Mouse (Mus musculus) CH12.LX (cell line): ENCODE data around the gene Clcc1. TPM values are rescaled to one million over a fixed set of nuclear protein-coding genes. Genes with fewer than 3 reads are reported as not detected.

Experiments
- DNase-seq: peaks from one replicate; pipeline ENCODE4 v3.0.0-alpha.2; 2013; ENCODE audit errors: extremely low read depth
- H3K27ac ChIP-seq: 2 replicates; pipeline ENCODE4 v1.5.1; 2012; ENCODE audit warnings: low read depth, mild to moderate bottlenecking, control low read depth, moderate library complexity; ENCODE audit not compliant: insufficient read depth
- H3K27me3 ChIP-seq: replicated peaks from 2 replicates; pipeline ENCODE3; 2012; ENCODE audit warnings: inconsistent platforms
- H3K36me3 ChIP-seq, 2 experiments: replicated peaks in 1 of 2; 2 replicates each; pipeline versions ENCODE3 to v1.6.1; 2012; ENCODE audit warnings: inconsistent platforms in 1 of 2, low read length in 1 of 2, mild to moderate bottlenecking in 1 of 2, mixed read lengths in 1 of 2, moderate library complexity in 1 of 2; ENCODE audit not compliant: control insufficient read depth in 1 of 2, insufficient read depth in 1 of 2
- H3K4me1 ChIP-seq, 2 experiments: 2 replicates each; pipeline ENCODE4 v1.6.1; 2012; ENCODE audit warnings: inconsistent platforms in 1 of 2, moderate library complexity in 1 of 2; ENCODE audit not compliant: insufficient read depth in 2 of 2, control insufficient read depth in 1 of 2
- H3K4me2 ChIP-seq: 2 replicates; pipeline ENCODE4 v1.6.1; 2012; ENCODE audit warnings: low read depth, mild to moderate bottlenecking, control low read depth; ENCODE audit not compliant: poor library complexity, insufficient read depth, severe bottlenecking
- H3K4me3 ChIP-seq, 3 experiments: fragments of 150-350 bp in 1 of 3; sonication (generic) in 1 of 3; replicated peaks in 1 of 3; 2 replicates each; pipeline versions ENCODE3 to v1.5.1; 2011 to 2012; ENCODE audit warnings: low read depth in 2 of 3, low read length in 2 of 3, mild to moderate bottlenecking in 2 of 3, moderate library complexity in 2 of 3, control low read depth in 1 of 3, improper control_type of control experiment in 1 of 3, inconsistent platforms in 1 of 3, mixed read lengths in 1 of 3; ENCODE audit not compliant: poor library complexity in 1 of 3
- H3K79me2 ChIP-seq: replicated peaks from 2 replicates; pipeline ENCODE4 v1.6.1; 2012; ENCODE audit warnings: mild to moderate bottlenecking, moderate library complexity; ENCODE audit not compliant: control insufficient read depth, poor library complexity, insufficient read depth, severe bottlenecking; ENCODE audit errors: extremely low read depth
- H3K9ac ChIP-seq: 2 replicates; pipeline ENCODE4 v1.6.1; 2012; ENCODE audit warnings: low read depth, mild to moderate bottlenecking, control low read depth, moderate library complexity; ENCODE audit not compliant: insufficient read depth
- H3K9me3 ChIP-seq: replicated peaks from 2 replicates; pipeline ENCODE3; 2012; ENCODE audit warnings: low read length, inconsistent platforms, mixed read lengths
- CHD1 ChIP-seq: IDR thresholded peaks from 2 replicates; pipeline ENCODE4 v1.6.1; 2012; ENCODE audit warnings: low read depth, low read length, improper control_type of control experiment, inconsistent platforms
- CHD2 ChIP-seq: IDR thresholded peaks from 2 replicates; pipeline ENCODE4 v1.6.1; 2011; ENCODE audit warnings: low read length, improper control_type of control experiment
- CTCF ChIP-seq, 2 experiments: IDR thresholded peaks in 1 of 2; conservative IDR thresholded peaks in 1 of 2; 2 replicates each; pipeline ENCODE4 v1.5.1; 2011 to 2012; ENCODE audit warnings: low read depth in 2 of 2, low read length in 2 of 2, improper control_type of control experiment in 1 of 2, inconsistent platforms in 1 of 2, mild to moderate bottlenecking in 1 of 2, moderate library complexity in 1 of 2
- E2F4 ChIP-seq: IDR thresholded peaks from 2 replicates; pipeline ENCODE4 v1.6.1; 2011; ENCODE audit warnings: low read depth, low read length, improper control_type of control experiment; ENCODE audit not compliant: insufficient replicate concordance
- EP300 ChIP-seq: IDR thresholded peaks from 2 replicates; pipeline ENCODE4 v1.6.1; 2011; ENCODE audit warnings: low read length, improper control_type of control experiment
- ETS1 ChIP-seq: conservative IDR thresholded peaks from 2 replicates; pipeline ENCODE4 v1.6.1; 2012; ENCODE audit warnings: low read depth, mild to moderate bottlenecking, inconsistent platforms, low read length, improper control_type of control experiment, moderate library complexity
- GABPA ChIP-seq: IDR thresholded peaks from 2 replicates; pipeline ENCODE4 v1.6.1; 2012; ENCODE audit warnings: low read depth, low read length, improper control_type of control experiment, inconsistent platforms; ENCODE audit not compliant: insufficient replicate concordance
- HCFC1 ChIP-seq: IDR thresholded peaks from 2 replicates; pipeline ENCODE4 v1.6.1; 2012; ENCODE audit warnings: low read depth, mild to moderate bottlenecking, inconsistent platforms, low read length, improper control_type of control experiment
- JUND ChIP-seq: conservative IDR thresholded peaks from 2 replicates; pipeline ENCODE4 v1.6.1; 2011; ENCODE audit warnings: low read depth, low read length, improper control_type of control experiment
- MAZ ChIP-seq: IDR thresholded peaks from 2 replicates; pipeline ENCODE4 v1.6.1; 2012; ENCODE audit warnings: low read depth, mild to moderate bottlenecking, inconsistent platforms, low read length, improper control_type of control experiment, moderate library complexity
- MEF2A ChIP-seq: IDR thresholded peaks from 2 replicates; pipeline ENCODE4 v1.6.1; 2014; ENCODE audit warnings: low read depth, mild to moderate bottlenecking, inconsistent platforms, low read length, improper control_type of control experiment, borderline replicate concordance
- MXI1 ChIP-seq: IDR thresholded peaks from 2 replicates; pipeline ENCODE4 v1.6.1; 2011; ENCODE audit warnings: mild to moderate bottlenecking, low read depth, low read length, improper control_type of control experiment
- PAX5 ChIP-seq: IDR thresholded peaks from 2 replicates; pipeline ENCODE4 v1.6.1; 2012; ENCODE audit warnings: low read length, inconsistent platforms, mixed read lengths
- SIN3A ChIP-seq: IDR thresholded peaks from 2 replicates; pipeline ENCODE4 v1.6.1; 2012; ENCODE audit warnings: low read length, improper control_type of control experiment, inconsistent platforms
- SMC3 ChIP-seq: IDR thresholded peaks from 2 replicates; pipeline ENCODE4 v1.6.1; 2011; ENCODE audit warnings: low read depth, low read length, improper control_type of control experiment
- UBTF ChIP-seq: IDR thresholded peaks from 2 replicates; pipeline ENCODE4 v1.6.1; 2012; ENCODE audit warnings: low read depth, mild to moderate bottlenecking, inconsistent platforms, low read length, improper control_type of control experiment, moderate library complexity
- USF1 ChIP-seq: IDR thresholded peaks from 2 replicates; pipeline ENCODE4 v1.6.1; 2014; ENCODE audit warnings: low read depth, mild to moderate bottlenecking, inconsistent platforms, low read length, improper control_type of control experiment
- USF2 ChIP-seq: conservative IDR thresholded peaks from 2 replicates; pipeline ENCODE4 v1.6.1; 2011; ENCODE audit warnings: low read depth, low read length, improper control_type of control experiment
- ZC3H11A ChIP-seq: IDR thresholded peaks from 2 replicates; pipeline ENCODE4 v1.6.1; 2012; ENCODE audit warnings: low read depth, mild to moderate bottlenecking, inconsistent platforms, low read length, improper control_type of control experiment
- ZKSCAN1 ChIP-seq: IDR thresholded peaks from 2 replicates; pipeline ENCODE4 v1.6.1; 2012; ENCODE audit warnings: low read depth, inconsistent platforms, low read length, improper control_type of control experiment, borderline replicate concordance
- ZNF384 ChIP-seq: IDR thresholded peaks from 2 replicates; pipeline ENCODE4 v1.6.1; 2012; ENCODE audit warnings: low read depth, low read length, improper control_type of control experiment, inconsistent platforms
- dilution Hi-C: fragments of 300-500 bp; cut with MboI; formaldehyde crosslinking; loops from 2 replicates; pipeline ENCODE4 v1.14.3; 2020; ENCODE audit warnings: low sequenced_read_pairs; ENCODE audit not compliant: extremely low pct_unique_long_range_greater_than_20kb, extremely low pct_ligation_motif_present
- in situ Hi-C: fragments of 300-500 bp; cut with MboI; formaldehyde crosslinking; loops from 3 replicates; pipeline ENCODE4 v1.14.3; 2019; ENCODE audit warnings: low sequenced_read_pairs, low pct_ligation_motif_present, low pct_unique_long_range_greater_than_20kb, mixed read lengths
- polyA plus RNA-seq: library from polyadenylated mRNA; unstranded; fragments of >175 nt; gene quantifications from 2 replicates; pipeline ENCODE4 v1.2.1, GENCODE M21; 2012; ENCODE audit warnings: low read depth; ENCODE audit not compliant: insufficient read length
- total RNA-seq, 2 experiments: library from RNA; depleted of rRNA; stranded (reverse); fragments of 300-350 nt in 1 of 2; fragments of >200 nt in 1 of 2; gene quantifications; 2 replicates each; pipeline ENCODE4 v1.2.3; 2012 to 2014

Gene Clcc1
- total and polyA plus RNA-seq, 3 experiments, result 31.6 to 51.4 (median 36.3) TPM

GRCm38 (mm10) chr3:108655486-108655885 is 1.8 kb downstream of the Clcc1 start:
- no peaks in the 10 kb centered on the region for H3K27me3 ChIP-seq
- no peak for DNase-seq
- H3K4me2 ChIP-seq, result no peak overlapping the region
- H3K27ac ChIP-seq, result no peak overlapping the region
- H3K79me2 ChIP-seq, result peaks cover 15% of the 10 kb centered on the region
- peaks cover 3 to 21% of the 10 kb centered on the region in 2 experiments for H3K36me3 ChIP-seq
- no peak overlapping the region for H3K4me3 ChIP-seq
- dilution Hi-C loops (no loop called here), in situ Hi-C loops (loop anchor here (25.0 kb wide), 1 partner anchor 407 kb away; no protein-coding TSS in a partner anchor)
- peaks cover 3 to 16% of the 10 kb centered on the region in 2 experiments; a peak in 2 of 4 replicates for H3K4me1 ChIP-seq
- TF ChIP-seq UBTF (no peak), CTCF (conservative IDR thresholded peaks at IDR 0.05 in 1 of 2, IDR thresholded peaks at IDR 0.05 in 1 of 2; ENCODE audit: low read depth in 2 of 2, low read length in 2 of 2) (no peak), EP300 (no peak), CHD2 (no peak), USF2 (no peak), ZKSCAN1 (no peak), GABPA (no peak), MXI1 (no peak), MAZ (no peak), JUND (no peak), PAX5 (no peak), MEF2A (no peak), HCFC1 (no peak), ETS1 (no peak), SIN3A (no peak), SMC3 (no peak), E2F4 (no peak)
- H3K9ac ChIP-seq, result no peak overlapping the region
- peaks cover 1% of the 10 kb centered on the region for H3K9me3 ChIP-seq

DNA sequence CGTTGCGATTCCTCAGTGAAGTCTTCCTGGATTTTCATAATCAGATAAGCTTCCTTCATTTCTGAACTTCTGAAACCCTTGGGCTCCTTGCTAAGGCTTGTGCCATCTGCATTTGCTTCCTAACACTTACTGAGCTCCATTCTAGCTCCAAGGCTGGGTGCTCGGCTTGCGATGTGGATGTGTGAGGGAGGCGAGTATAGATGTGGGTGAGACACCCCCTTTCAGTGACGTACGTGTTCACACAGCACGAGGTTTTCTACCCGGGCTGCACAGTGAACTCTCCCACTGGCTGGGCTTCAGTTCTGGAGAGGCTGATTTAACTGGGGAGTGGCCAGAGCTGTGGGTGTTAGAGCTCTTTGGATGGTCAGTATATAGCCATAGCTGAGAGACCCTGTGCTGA is 4.9 kb downstream of the Clcc1 start:
- TF ChIP-seq USF2, result no peak
- no peak for TF ChIP-seq ZC3H11A
- TF ChIP-seq USF1, result no peak
- TF ChIP-seq UBTF, result no peak
- TF ChIP-seq PAX5, result no peak
- TF ChIP-seq CHD1, result no peak
- TF ChIP-seq E2F4, result no peak
- no peak for TF ChIP-seq ZNF384
- Histone ChIP-seq H3K27me3 (no peaks in the 10 kb centered on the region), H3K9ac (no peak overlapping the region), H3K4me3 (no peak overlapping the region), H3K4me2 (no peak overlapping the region), H3K79me2 (peaks cover 15% of the 10 kb centered on the region), H3K4me1 (peaks cover 0 to 7% of the 10 kb centered on the region in 2 experiments; a peak in 2 of 4 replicates), H3K27ac (no peak overlapping the region), H3K36me3 (peaks cover 21 to 46% of the 10 kb centered on the region in 2 experiments), H3K9me3 (peaks cover 8% of the 10 kb centered on the region)
- in situ Hi-C loops, result loop anchor here (25.0 kb wide), 1 partner anchor 404 kb away; no protein-coding TSS in a partner anchor
- DNase-seq, result no peak
- dilution Hi-C loops, result no loop called here
